Mouse (Mus musculus) G1E (cell line): ENCODE data around the gene Kcnip4. TPM values are rescaled to one million over a fixed set of nuclear protein-coding genes. Genes with fewer than 3 reads are reported as not detected.

Experiments used
- ATAC-seq: 2 replicates; pipeline ENCODE4 v1.8.0; 2016; ENCODE audit warnings: mild to moderate bottlenecking; ENCODE audit not compliant: insufficient number of reproducible peaks, poor library complexity, low FRiP score, severe bottlenecking; ENCODE audit errors: extremely low read depth
- DNase-seq: peaks from one replicate; pipeline ENCODE4 v3.0.0; 2012; ENCODE audit warnings: low spot score
- H3K27me3 ChIP-seq: 2 replicates; pipeline ENCODE4 v1.6.1; 2012; ENCODE audit warnings: mild to moderate bottlenecking, low read length, inconsistent platforms; ENCODE audit not compliant: insufficient read depth
- H3K36me3 ChIP-seq: replicated peaks from 2 replicates; pipeline ENCODE3; 2012; ENCODE audit warnings: mild to moderate bottlenecking, inconsistent platforms
- H3K4me1 ChIP-seq: 2 replicates; pipeline ENCODE4 v1.6.1; 2012; ENCODE audit warnings: low read depth, low read length, inconsistent platforms, mixed read lengths; ENCODE audit not compliant: insufficient read depth
- H3K4me3 ChIP-seq: 2 replicates; pipeline ENCODE4 v1.5.1; 2012; ENCODE audit warnings: low read depth, mild to moderate bottlenecking, inconsistent platforms, low read length, moderate library complexity, mixed read lengths
- H3K9me3 ChIP-seq: replicated peaks from 2 replicates; pipeline ENCODE4 v1.6.1; 2012; ENCODE audit warnings: inconsistent platforms
- CTCF ChIP-seq: IDR thresholded peaks from 2 replicates; pipeline ENCODE4 v1.5.1; 2012; ENCODE audit warnings: low read depth, low read length, inconsistent platforms, mixed read lengths
- GATA1 ChIP-seq: IDR thresholded peaks from 2 replicates; pipeline ENCODE4 v1.6.1; 2012; ENCODE audit warnings: borderline replicate concordance, low read length, inconsistent platforms, mixed read lengths
- GATA2 ChIP-seq: IDR thresholded peaks from 2 replicates; pipeline ENCODE4 v1.6.1; 2012; ENCODE audit warnings: low read depth, low read length, inconsistent platforms, borderline replicate concordance
- POLR2AphosphoS5 ChIP-seq: IDR thresholded peaks from 2 replicates; pipeline ENCODE4 v1.6.1; 2012; ENCODE audit warnings: low read depth, low read length, inconsistent platforms; ENCODE audit not compliant: insufficient replicate concordance
- TAL1 ChIP-seq: conservative IDR thresholded peaks from 2 replicates; pipeline ENCODE4 v1.6.1; 2012; ENCODE audit warnings: low read depth, low read length, inconsistent platforms, mixed read lengths
- polyA plus RNA-seq: library from polyadenylated mRNA; stranded (reverse); fragments of >175 nt; gene quantifications from 2 replicates; pipeline ENCODE4 v1.2.3, GENCODE M21; 2012
- total RNA-seq, 2 experiments: library from RNA; stranded (forward) in 1 of 2; stranded (reverse) in 1 of 2; fragments of 200-1000 nt in 1 of 2; fragments of >200 nt in 1 of 2; fragmentation: Nextera tagmentation in 1 of 2; gene quantifications; 2 replicates each; pipeline ENCODE4 v1.2.3; 2014 to 2017

Kcnip4 gene
- total and polyA plus RNA-seq, 3 experiments = 0.05 to 0.38 TPM; not detected in 1

GRCm38 (mm10) chr5:49247081-49247480 lies 277.6 kb downstream of the Kcnip4 start:
- DNase-seq (no peak), ATAC-seq (no peak)
- H3K4me1 ChIP-seq = no peaks in the 10 kb centered on the region
- H3K36me3 ChIP-seq = no peaks in the 10 kb centered on the region
- H3K9me3 ChIP-seq = no peaks in the 10 kb centered on the region
- no peaks in the 10 kb centered on the region for H3K27me3 ChIP-seq
- TF ChIP-seq GATA2 = no peak
- no peak for TF ChIP-seq GATA1
- TF ChIP-seq CTCF = no peak
- TF ChIP-seq TAL1 = no peak
- TF ChIP-seq POLR2AphosphoS5 = no peak
- H3K4me3 ChIP-seq = no peak overlapping the region

- Histone ChIP-seq H3K36me3 (no peaks in the 10 kb centered on the region), H3K4me1 (no peaks in the 10 kb centered on the region), H3K27me3 (no peaks in the 10 kb centered on the region), H3K4me3 (no peak overlapping the region), H3K9me3 (no peaks in the 10 kb centered on the region)
- DNase-seq = no peak
- no peak for ATAC-seq
- no peak for TF ChIP-seq CTCF
- no peak for TF ChIP-seq POLR2AphosphoS5
- no peak for TF ChIP-seq GATA2
- no peak for TF ChIP-seq GATA1
- no peak for TF ChIP-seq TAL1
Measured at GRCm38 (mm10) chr5:49244414-49244813, 280.3 kb downstream of the Kcnip4 start.

- no peak for TF ChIP-seq GATA1
- TF ChIP-seq POLR2AphosphoS5 = no peak
- TF ChIP-seq CTCF = no peak
- no peak for TF ChIP-seq GATA2
- no peak for TF ChIP-seq TAL1
- no peaks in the 10 kb centered on the region for H3K4me1 ChIP-seq
- H3K9me3 ChIP-seq = no peaks in the 10 kb centered on the region
- no peak overlapping the region for H3K4me3 ChIP-seq
- no peak for ATAC-seq
- H3K36me3 ChIP-seq = no peaks in the 10 kb centered on the region
- no peaks in the 10 kb centered on the region for H3K27me3 ChIP-seq
- DNase-seq = no peak
Measured at GRCm38 (mm10) chr5:49241708-49242107, 283.0 kb downstream of the Kcnip4 start.

- TF ChIP-seq CTCF (no peak), GATA1 (no peak), GATA2 (no peak), TAL1 (no peak), POLR2AphosphoS5 (no peak)
- no peaks in the 10 kb centered on the region for H3K9me3 ChIP-seq
- H3K4me1 ChIP-seq = no peaks in the 10 kb centered on the region
- ATAC-seq (no peak), DNase-seq (no peak)
- H3K27me3 ChIP-seq = no peaks in the 10 kb centered on the region
- H3K36me3 ChIP-seq = no peaks in the 10 kb centered on the region
- no peak overlapping the region for H3K4me3 ChIP-seq
Measured at GRCm38 (mm10) chr5:49201164-49201756, 323.4 kb downstream of the Kcnip4 start.

- Histone ChIP-seq H3K4me1 (no peaks in the 10 kb centered on the region), H3K36me3 (no peaks in the 10 kb centered on the region), H3K9me3 (no peaks in the 10 kb centered on the region), H3K4me3 (no peak overlapping the region), H3K27me3 (no peaks in the 10 kb centered on the region)
- ATAC-seq (no peak), DNase-seq (no peak)
- no peak for TF ChIP-seq GATA2
- no peak for TF ChIP-seq GATA1
- TF ChIP-seq POLR2AphosphoS5 = no peak
- no peak for TF ChIP-seq TAL1
- TF ChIP-seq CTCF = no peak
Measured at GRCm38 (mm10) chr5:49188236-49188635, 336.5 kb downstream of the Kcnip4 start.

- no peak for TF ChIP-seq GATA1
- TF ChIP-seq TAL1 = no peak
- TF ChIP-seq GATA2 = no peak
- no peak for TF ChIP-seq POLR2AphosphoS5
- TF ChIP-seq CTCF = no peak
- Histone ChIP-seq H3K9me3 (no peaks in the 10 kb centered on the region), H3K27me3 (no peaks in the 10 kb centered on the region), H3K4me3 (no peak overlapping the region), H3K4me1 (no peaks in the 10 kb centered on the region), H3K36me3 (no peaks in the 10 kb centered on the region)
- DNase-seq (no peak), ATAC-seq (no peak)
Measured at GRCm38 (mm10) chr5:49150116-49150811, 374.4 kb downstream of the Kcnip4 start.
